Mouse (Mus musculus): ENCODE measurements at regions not wholly inside any gene's neighbourhood (a gene's known extent, or its start where the extent isn't known, plus 50 kb on each side); places are given as distances from the start of the nearest gene placed in this dataset.

- DNase-seq, result no peak
Observed at GRCm38 (mm10) chr14:89242159-89242558, 771.0 kb upstream of the Pcdh20 start.

GRCm38 (mm10) chr14:89236501-89236900 is 765.3 kb upstream of the Pcdh20 start:
- no peak for DNase-seq

GRCm38 (mm10) chr14:89230482-89230881 is 759.3 kb upstream of the Pcdh20 start:
- peak; percentile 10 for DNase-seq

- DNase-seq, result no peak
Observed at GRCm38 (mm10) chr14:89217390-89217789, 746.2 kb upstream of the Pcdh20 start.

GRCm38 (mm10) chr14:89181386-89181979 is 710.3 kb upstream of the Pcdh20 start:
- DNase-seq, result peak; percentile 69

GRCm38 (mm10) chr14:89142994-89143686 is 671.9 kb upstream of the Pcdh20 start:
- DNase-seq, result peak; percentile 97

GRCm38 (mm10) chr14:89099296-89099695 is 628.1 kb upstream of the Pcdh20 start:
- peak; percentile 82 for DNase-seq

GRCm38 (mm10) chr14:89089661-89090060 is 618.5 kb upstream of the Pcdh20 start:
- peak; percentile 80 for DNase-seq

- no peak for DNase-seq
Observed at GRCm38 (mm10) chr14:89076014-89076413, 604.8 kb upstream of the Pcdh20 start.

- no peak for DNase-seq
Observed at GRCm38 (mm10) chr14:89063971-89064370, 592.8 kb upstream of the Pcdh20 start.

- peak; percentile 66 for DNase-seq
Observed at GRCm38 (mm10) chr14:89062583-89063436, 591.6 kb upstream of the Pcdh20 start.

- peak; percentile 81 for DNase-seq
Observed at GRCm38 (mm10) chr14:89061319-89061718, 590.1 kb upstream of the Pcdh20 start.

GRCm38 (mm10) chr14:89034390-89034789 is 563.2 kb upstream of the Pcdh20 start:
- peak; percentile 71 for DNase-seq

- DNase-seq, result no peak
Observed at GRCm38 (mm10) chr14:89011440-89011839, 540.2 kb upstream of the Pcdh20 start.

GRCm38 (mm10) chr14:89009648-89010047 is 538.5 kb upstream of the Pcdh20 start:
- no peak for DNase-seq

- DNase-seq, result peak; percentile 52
Observed at GRCm38 (mm10) chr14:88981895-88982294, 510.7 kb upstream of the Pcdh20 start.

- no peak for DNase-seq
Observed at GRCm38 (mm10) chr14:88976007-88976406, 504.8 kb upstream of the Pcdh20 start.

- DNase-seq, result peak; percentile 45
Observed at GRCm38 (mm10) chr14:88934569-88934968, 463.4 kb upstream of the Pcdh20 start.
